Mouse (Mus musculus) heart, adult 2 months (tissue): ENCODE results near the gene Il1r1.

ENCODE experiments used
- CTCF ChIP-seq: fragments of 200-600 bp; IDR thresholded peaks from 2 replicates; pipeline ENCODE4 v1.8.1; 2022; ENCODE audit warnings: antibody characterized with exemption, mild to moderate bottlenecking, moderate library complexity
- POLR2A ChIP-seq: fragments of 200-500 bp; IDR thresholded peaks from 2 replicates; pipeline ENCODE4 v1.6.1; 2011; ENCODE audit warnings: mild to moderate bottlenecking, low read depth, low read length, control low read depth; ENCODE audit not compliant: insufficient read depth

- TF ChIP-seq CTCF (no peak), POLR2A (no peak)
These were observed 37.7 kb downstream of the Il1r1 start for GRCm38 (mm10) chr1:40262441-40263121.
